In genomic region chr2:115069704-115070103, GRCm38 (mm10) we compare ENCODE assay signal across 16 mouse cellular contexts.
"Had no signal": no experiment of that assay in that cellular context is flagged by ENCODE, and none has a peak within 500 bp of the region (broad histone marks: within the 10 kb centered on the region; RNA-seq: fewer than 3 reads in every experiment).

No protein-coding gene starts in this region.

- H3K4me1 ChIP-seq: midbrain, embryonic 13.5 days; stomach, embryonic 15.5 days had no signal

- DNase-seq: lung, adult 18-20 months; lung, embryonic 14.5 days; lung, postnatal 10 days; lung, postnatal 4 days; retina, postnatal 1 day; right cerebral cortex, adult 18-20 months; thymus, adult 2 months; thymus, postnatal 25 days had no signal

- H3K9me3 ChIP-seq: midbrain, embryonic 13.5 days; neural tube, embryonic 13.5 days; neural tube, embryonic 15.5 days; stomach, embryonic 15.5 days had no signal

- H3K4me3 ChIP-seq: midbrain, embryonic 13.5 days; myocyte; neural tube, embryonic 13.5 days; neural tube, embryonic 15.5 days; stomach, embryonic 15.5 days had no signal

- H3K27me3 ChIP-seq: midbrain, embryonic 13.5 days; neural tube, embryonic 13.5 days; neural tube, embryonic 15.5 days; stomach, embryonic 15.5 days had no signal

- H3K9ac ChIP-seq: liver, embryonic 14.5 days; lung, embryonic 14.5 days; midbrain, embryonic 13.5 days; neural tube, embryonic 13.5 days; neural tube, embryonic 15.5 days; stomach, embryonic 15.5 days had no signal

- H3K4me2 ChIP-seq: lung, embryonic 14.5 days; midbrain, embryonic 11.5 days; midbrain, embryonic 13.5 days; neural tube, embryonic 13.5 days; neural tube, embryonic 15.5 days; stomach, embryonic 15.5 days had no signal

- H3K36me3 ChIP-seq: midbrain, embryonic 13.5 days; neural tube, embryonic 13.5 days; neural tube, embryonic 15.5 days; stomach, embryonic 15.5 days had no signal

- H3K27ac ChIP-seq: liver, embryonic 14.5 days; midbrain, embryonic 13.5 days; neural tube, embryonic 13.5 days; neural tube, embryonic 15.5 days; stomach, embryonic 15.5 days; stomach, postnatal 0 days had no signal
